Mouse (Mus musculus) limb, embryonic 13.5 days (tissue): ENCODE data around the gene Psmb9. TPM values are rescaled to one million over a fixed set of nuclear protein-coding genes. Genes with fewer than 3 reads are reported as not detected.

Experiments
- ATAC-seq: fragments of 200-750 bp; cut with Nextera tagmentation; 2 replicates; pipeline ENCODE4 v1.8.0; 2017; ENCODE audit warnings: low read depth, moderate number of reproducible peaks, moderate TSS enrichment; ENCODE audit not compliant: low FRiP score
- H3K27ac ChIP-seq: fragments of 300-500 bp; sonication (generic); 2 replicates; pipeline ENCODE4 v1.5.1; 2015; ENCODE audit warnings: inconsistent platforms, mild to moderate bottlenecking, moderate library complexity
- H3K27me3 ChIP-seq: fragments of 300-500 bp; sonication (generic); 2 replicates; pipeline ENCODE4 v1.6.1; 2015; ENCODE audit warnings: mild to moderate bottlenecking, inconsistent platforms
- H3K36me3 ChIP-seq: fragments of 300-500 bp; sonication (generic); 2 replicates; pipeline ENCODE4 v1.6.1; 2015; ENCODE audit warnings: inconsistent platforms, mild to moderate bottlenecking, moderate library complexity
- H3K4me1 ChIP-seq: fragments of 300-500 bp; sonication (generic); 2 replicates; pipeline ENCODE4 v1.6.1; 2015; ENCODE audit warnings: inconsistent platforms
- H3K4me2 ChIP-seq: fragments of 300-500 bp; sonication (generic); replicated peaks from 2 replicates; pipeline ENCODE4 v1.6.1; 2015; ENCODE audit warnings: inconsistent platforms, mild to moderate bottlenecking, moderate library complexity
- H3K4me3 ChIP-seq: fragments of 300-500 bp; sonication (generic); 2 replicates; pipeline ENCODE4 v1.5.1; 2015; ENCODE audit warnings: moderate library complexity, mild to moderate bottlenecking, inconsistent platforms
- H3K9ac ChIP-seq: fragments of 300-500 bp; sonication (generic); 2 replicates; pipeline ENCODE4 v1.6.1; 2015; ENCODE audit warnings: mild to moderate bottlenecking, inconsistent platforms
- H3K9me3 ChIP-seq: fragments of 300-500 bp; sonication (generic); 2 replicates; pipeline ENCODE4 v1.6.1; 2016; ENCODE audit warnings: inconsistent platforms
- WGBS: fragments of 180-500 bp; shearing (Covaris S2); methylation state at CpG from one replicate; pipeline ENCODE4 v1.1.7; 2015; 5-methylcytosine and 5-hydroxymethylcytosine counted together
- polyA plus RNA-seq: library from polyadenylated mRNA; unstranded; fragments of >200 nt; fragmentation: Nextera tagmentation; extraction: Ambion mirVana; gene quantifications from 2 replicates; pipeline ENCODE4 v1.2.1, GENCODE M21; 2015

Gene Psmb9
- polyA plus RNA-seq, 1 experiment from 2014 or later: 3.6 TPM

- 58% methylated on average over 6 of the region's 6 CpGs for WGBS
- Histone ChIP-seq H3K36me3 (no peaks in the 10 kb centered on the region), H3K4me3 (no peak overlapping the region), H3K9ac (no peak overlapping the region), H3K4me2 (no peak overlapping the region), H3K27me3 (peaks cover 15% of the 10 kb centered on the region), H3K9me3 (peaks cover 10% of the 10 kb centered on the region; the same call in 1 of the 2 replicates), H3K4me1 (no peaks in the 10 kb centered on the region), H3K27ac (no peak overlapping the region)
- no peak for ATAC-seq
Observed at GRCm38 (mm10) chr17:34179019-34179418, 8.5 kb downstream of the Psmb9 start.

- Histone ChIP-seq H3K4me1 (no peaks in the 10 kb centered on the region), H3K4me3 (no peak overlapping the region), H3K27me3 (peaks cover 4% of the 10 kb centered on the region; the same call in 1 of the 2 replicates), H3K4me2 (no peak overlapping the region), H3K27ac (no peak overlapping the region), H3K9me3 (peaks cover 16% of the 10 kb centered on the region), H3K36me3 (no peaks in the 10 kb centered on the region), H3K9ac (no peak overlapping the region)
- WGBS: 78% methylated on average over 4 of the region's 4 CpGs
- no peak for ATAC-seq
Observed at GRCm38 (mm10) chr17:34177179-34177578, 10.4 kb downstream of the Psmb9 start.

- H3K27ac ChIP-seq: no peak overlapping the region
- no peak overlapping the region for H3K4me2 ChIP-seq
- H3K27me3 ChIP-seq: no peaks in the 10 kb centered on the region
- H3K4me1 ChIP-seq: no peaks in the 10 kb centered on the region
- peaks cover 18% of the 10 kb centered on the region for H3K9me3 ChIP-seq
- H3K36me3 ChIP-seq: no peaks in the 10 kb centered on the region
- H3K9ac ChIP-seq: no peak overlapping the region
- 68% methylated on average over 1 of the region's 1 CpGs for WGBS
- no peak for ATAC-seq
- H3K4me3 ChIP-seq: no peak overlapping the region
Observed at GRCm38 (mm10) chr17:34174075-34174474, 13.5 kb downstream of the Psmb9 start.

GRCm38 (mm10) chr17:34172528-34172927 is 15.0 kb downstream of the Psmb9 start:
- peaks cover 18% of the 10 kb centered on the region for H3K9me3 ChIP-seq
- H3K36me3 ChIP-seq: no peaks in the 10 kb centered on the region
- H3K27me3 ChIP-seq: no peaks in the 10 kb centered on the region
- no peak overlapping the region for H3K9ac ChIP-seq
- no peak overlapping the region for H3K4me2 ChIP-seq
- 92% methylated on average over 5 of the region's 5 CpGs for WGBS
- H3K4me3 ChIP-seq: no peak overlapping the region
- no peak overlapping the region for H3K27ac ChIP-seq
- ATAC-seq: no peak
- H3K4me1 ChIP-seq: no peaks in the 10 kb centered on the region

- ATAC-seq: no peak
- 40% methylated on average over 13 of the region's 13 CpGs for WGBS
Observed at GRCm38 (mm10) chr17:34170877-34171498, 16.6 kb downstream of the Psmb9 start.

GRCm38 (mm10) chr17:34170487-34170876 is 17.1 kb downstream of the Psmb9 start:
- no peaks in the 10 kb centered on the region for H3K27me3 ChIP-seq

More at GRCm38 (mm10) chr17:34170877-34171498, 16.6 kb downstream of the Psmb9 start:
- no peak overlapping the region; the same call in 1 of the 2 replicates for H3K4me2 ChIP-seq
- peaks cover 8% of the 10 kb centered on the region; the same call in 1 of the 2 replicates for H3K9me3 ChIP-seq
- no peaks in the 10 kb centered on the region for H3K27me3 ChIP-seq
- H3K9ac ChIP-seq: no peak overlapping the region
- H3K27ac ChIP-seq: no peak overlapping the region
- no peaks in the 10 kb centered on the region for H3K36me3 ChIP-seq
- H3K4me1 ChIP-seq: no peaks in the 10 kb centered on the region
- no peak overlapping the region for H3K4me3 ChIP-seq

GRCm38 (mm10) chr17:34169279-34169678 is 18.3 kb downstream of the Psmb9 start:
- no peaks in the 10 kb centered on the region for H3K27me3 ChIP-seq
- H3K36me3 ChIP-seq: no peaks in the 10 kb centered on the region
- no peaks in the 10 kb centered on the region for H3K4me1 ChIP-seq
- whole genome bisulfite sequencing: 0% methylated on average over 2 of the region's 2 CpGs
- H3K4me2 ChIP-seq: no peak overlapping the region
- no peak overlapping the region for H3K27ac ChIP-seq
- no peak overlapping the region for H3K9ac ChIP-seq
- no peak overlapping the region for H3K4me3 ChIP-seq
- H3K9me3 ChIP-seq: peaks cover 13% of the 10 kb centered on the region
- ATAC-seq: no peak

More at GRCm38 (mm10) chr17:34170487-34170876, 17.1 kb downstream of the Psmb9 start:
- Histone ChIP-seq H3K4me3 (no peak overlapping the region), H3K4me2 (no peak overlapping the region), H3K4me1 (no peaks in the 10 kb centered on the region), H3K9me3 (peaks cover 11% of the 10 kb centered on the region), H3K36me3 (no peaks in the 10 kb centered on the region), H3K9ac (no peak overlapping the region), H3K27ac (no peak overlapping the region)
- ATAC-seq: no peak
- 24% methylated on average over 4 of the region's 4 CpGs for WGBS

- Histone ChIP-seq H3K27me3 (0 out of 2 replicates have a peak, but pooled peaks cover 3% of the 10 kb centered on the region), H3K36me3 (no peaks in the 10 kb centered on the region), H3K4me1 (no peaks in the 10 kb centered on the region), H3K4me3 (no peak overlapping the region), H3K27ac (no peak overlapping the region), H3K9me3 (peaks cover 6% of the 10 kb centered on the region), H3K4me2 (no peak overlapping the region), H3K9ac (no peak overlapping the region)
- WGBS: 87% methylated on average over 6 of the region's 6 CpGs
- ATAC-seq: no peak
Observed at GRCm38 (mm10) chr17:34165033-34165730, 22.4 kb downstream of the Psmb9 start.

GRCm38 (mm10) chr17:34164202-34164895 is 23.2 kb downstream of the Psmb9 start:
- ATAC-seq: no peak
- WGBS: 42% methylated on average over 9 of the region's 9 CpGs
- Histone ChIP-seq H3K9me3 (peaks cover 6% of the 10 kb centered on the region), H3K27me3 (0 out of 2 replicates have a peak, but pooled peaks cover 5% of the 10 kb centered on the region), H3K9ac (no peak overlapping the region), H3K4me2 (no peak overlapping the region), H3K36me3 (no peaks in the 10 kb centered on the region), H3K4me3 (no peak overlapping the region), H3K4me1 (no peaks in the 10 kb centered on the region), H3K27ac (no peak overlapping the region)

GRCm38 (mm10) chr17:34155534-34155933 is 32.0 kb downstream of the Psmb9 start:
- WGBS: 48% methylated on average over 5 of the region's 5 CpGs
- Histone ChIP-seq H3K9ac (no peak overlapping the region), H3K4me3 (no peak overlapping the region), H3K9me3 (no peaks in the 10 kb centered on the region), H3K4me1 (peaks cover 3% of the 10 kb centered on the region; the same call in 1 of the 2 replicates), H3K27me3 (0 out of 2 replicates have a peak, but pooled peaks cover 5% of the 10 kb centered on the region), H3K27ac (no peak overlapping the region), H3K4me2 (no peak overlapping the region), H3K36me3 (no peaks in the 10 kb centered on the region)
- ATAC-seq: no peak

- Histone ChIP-seq H3K27me3 (no peaks in the 10 kb centered on the region), H3K4me1 (peaks cover 3% of the 10 kb centered on the region; the same call in 1 of the 2 replicates), H3K4me3 (no peak within 1 kb of the TSS), H3K4me2 (0 out of 2 replicates have a peak within 1 kb of the TSS, but pooled peaks have one; percentile 17), H3K27ac (no peak within 1 kb of the TSS), H3K36me3 (no peaks in the 10 kb centered on the region), H3K9me3 (no peaks in the 10 kb centered on the region), H3K9ac (no peak within 1 kb of the TSS)
- 59% methylated on average over 4 of the region's 4 CpGs for WGBS
- no peak; the same call in 1 of the 2 replicates for ATAC-seq
Observed at GRCm38 (mm10) chr17:34152923-34153322, 34.6 kb downstream of the Psmb9 start, which contains the start of gene H2-DMb1. H2-DMb1 (plus strand) TSS chr17:34153072.

GRCm38 (mm10) chr17:34144960-34145371 is 42.6 kb downstream of the Psmb9 start:
- Histone ChIP-seq H3K9ac (no peak overlapping the region), H3K27me3 (peaks cover 16% of the 10 kb centered on the region), H3K4me3 (no peak overlapping the region), H3K9me3 (no peaks in the 10 kb centered on the region), H3K27ac (no peak overlapping the region), H3K4me2 (no peak overlapping the region), H3K4me1 (peaks cover 9% of the 10 kb centered on the region), H3K36me3 (no peaks in the 10 kb centered on the region)
- 75% methylated on average over 3 of the region's 3 CpGs for WGBS
- no peak for ATAC-seq
